Mouse (Mus musculus): ENCODE measurements around the gene Muc3. TPM values are rescaled to one million over a fixed set of nuclear protein-coding genes. Genes with fewer than 3 reads are reported as not detected.

Muc3 gene
- total and polyA plus RNA-seq, 3 experiments: not detected

- TF ChIP-seq MYC (IDR thresholded peaks at IDR 0.05; ENCODE audit: low read depth, low read length) (no peak), MAZ (IDR thresholded peaks at IDR 0.05; ENCODE audit: low read depth, low read length) (peak; percentile 87), MAX (IDR thresholded peaks at IDR 0.05; ENCODE audit: low read length) (no peak), MYB (IDR thresholded peaks at IDR 0.05; ENCODE audit: low read depth, low read length) (peak; percentile 92), ZKSCAN1 (IDR thresholded peaks at IDR 0.05; ENCODE audit: low read depth, low read length) (no peak), USF1 (IDR thresholded peaks at IDR 0.05; ENCODE audit: low read depth, low read length) (no peak), ETS1 (IDR thresholded peaks at IDR 0.05; ENCODE audit: low read depth, low read length) (peak; percentile 76; the same call in 1 of the 2 replicates), RAD21 (IDR thresholded peaks at IDR 0.05; ENCODE audit: low read depth, low read length) (no peak), HCFC1 (IDR thresholded peaks at IDR 0.05; ENCODE audit: low read depth, low read length) (no peak), NELFE (IDR thresholded peaks at IDR 0.05; ENCODE audit: low read depth, low read length) (peak; percentile 26; the same call in 1 of the 2 replicates), TCF12 (IDR thresholded peaks at IDR 0.05; ENCODE audit: low read depth, low read length) (peak; percentile 85), ZMIZ1 (IDR thresholded peaks at IDR 0.05; ENCODE audit: low read depth, low read length) (0 out of 2 replicates have a peak, but pooled peaks have one; percentile 39), SIN3A (IDR thresholded peaks at IDR 0.05; ENCODE audit: low read length) (peak; percentile 43; the same call in 1 of the 2 replicates), TBP (IDR thresholded peaks at IDR 0.05; ENCODE audit: low read depth, low read length) (peak; percentile 43; the same call in 1 of the 2 replicates), EP300 (IDR thresholded peaks at IDR 0.05; ENCODE audit: low read depth in 1 of 2, low read length in 2 of 2) (peak; percentile 85 to 98), TAL1 (IDR thresholded peaks at IDR 0.05; ENCODE audit: low read length) (peak; percentile 48), SMC3 (IDR thresholded peaks at IDR 0.05; ENCODE audit: low read depth, low read length) (0 out of 2 replicates have a peak, but pooled peaks have one; percentile 6), ZNF384 (IDR thresholded peaks at IDR 0.05; ENCODE audit: low read depth, low read length) (no peak), GABPA (IDR thresholded peaks at IDR 0.05; ENCODE audit: low read depth, low read length) (no peak), KAT2A (conservative IDR thresholded peaks at IDR 0.05; ENCODE audit: low read depth, low read length) (no peak), JUND (IDR thresholded peaks at IDR 0.05; ENCODE audit: low read depth, low read length) (no peak), GATA1 (IDR thresholded peaks at IDR 0.05; ENCODE audit: low read depth, low read length) (peak; percentile 42), POLR2A (IDR thresholded peaks at IDR 0.05; ENCODE audit: control insufficient read depth in 1 of 2, insufficient read depth in 1 of 2, low read depth in 1 of 2, low read length in 2 of 2, poor library complexity in 1 of 2) (peak; percentile 21 to 45; a peak in 1 of 4 replicates), E2F4 (IDR thresholded peaks at IDR 0.05; ENCODE audit: borderline replicate concordance, low read depth, low read length) (no peak), POLR2AphosphoS2 (IDR thresholded peaks at IDR 0.05; ENCODE audit: low read length) (no peak)
These were observed 64.1 kb downstream of the Muc3 start (continued) for GRCm38 (mm10) chr5:137085021-137085420.

Other genes with a start within 250 kb of the Muc3 start
- gene Ift22, start 241.2 kb downstream of the Muc3 start, total RNA-seq (2012; rRNA removed): 15.6 and 19.8 TPM in 2 replicates
- gene Ift22, start 241.2 kb downstream of the Muc3 start, polyA plus RNA-seq (2012; ENCODE audit: insufficient read depth in 1 of 2, insufficient read length in 2 of 2, low read depth in 1 of 2, low replicate concordance in 2 of 2, missing spikeins in 1 of 2): 10 to 100 TPM in 1 of 2 experiments, not detected in 1; 78.1 TPM
- gene Fis1, start 196.0 kb downstream of the Muc3 start, total RNA-seq (2012; rRNA removed): 151 and 164 TPM in 2 replicates
- 100 to 1,000 TPM in 1 of 2 experiments, not detected in 1; 184 TPM for gene Fis1, start 196.0 kb downstream of the Muc3 start, polyA plus RNA-seq (2012; ENCODE audit: insufficient read depth in 1 of 2, insufficient read length in 2 of 2, low read depth in 1 of 2, low replicate concordance in 2 of 2, missing spikeins in 1 of 2)
- 1.0 and 1.2 TPM in 2 replicates for gene Cldn15, start 182.7 kb downstream of the Muc3 start, total RNA-seq (2012; rRNA removed)
- gene Cldn15, start 182.7 kb downstream of the Muc3 start, polyA plus RNA-seq (2012; ENCODE audit: insufficient read depth in 1 of 2, insufficient read length in 2 of 2, low read depth in 1 of 2, low replicate concordance in 2 of 2, missing spikeins in 1 of 2): 1 to 10 TPM in 1 of 2 experiments, not detected in 1; 2.1 TPM
- gene Plod3, start 162.3 kb downstream of the Muc3 start, total RNA-seq (2012; rRNA removed): 47.3 and 56.0 TPM in 2 replicates
- gene Plod3, start 162.3 kb downstream of the Muc3 start, polyA plus RNA-seq (2012; ENCODE audit: insufficient read depth in 1 of 2, insufficient read length in 2 of 2, low read depth in 1 of 2, low replicate concordance in 2 of 2, missing spikeins in 1 of 2): 10 to 100 TPM in 1 of 2 experiments, not detected in 1; 62.8 TPM
- gene Znhit1, start 161.3 kb downstream of the Muc3 start, total RNA-seq (2012; rRNA removed): 51.8 and 56.6 TPM in 2 replicates
- 100 to 1,000 TPM in 1 of 2 experiments, not detected in 1; 123 TPM for gene Znhit1, start 161.3 kb downstream of the Muc3 start, polyA plus RNA-seq (2012; ENCODE audit: insufficient read depth in 1 of 2, insufficient read length in 2 of 2, low read depth in 1 of 2, low replicate concordance in 2 of 2, missing spikeins in 1 of 2)
- gene Vgf, start 122.9 kb downstream of the Muc3 start, total RNA-seq (2012; rRNA removed): 0.42 and 0.52 TPM in 2 replicates
- 1 to 10 TPM in 1 of 2 experiments, not detected in 1; 1.4 TPM for gene Vgf, start 122.9 kb downstream of the Muc3 start, polyA plus RNA-seq (2012; ENCODE audit: insufficient read depth in 1 of 2, insufficient read length in 2 of 2, low read depth in 1 of 2, low replicate concordance in 2 of 2, missing spikeins in 1 of 2)
- gene Ap1s1, start 103.2 kb downstream of the Muc3 start, total RNA-seq (2012; rRNA removed): 137 and 154 TPM in 2 replicates
- gene Ap1s1, start 103.2 kb downstream of the Muc3 start, polyA plus RNA-seq (2012; ENCODE audit: insufficient read depth in 1 of 2, insufficient read length in 2 of 2, low read depth in 1 of 2, low replicate concordance in 2 of 2, missing spikeins in 1 of 2): 100 to 1,000 TPM; 211 to 218 TPM
- 0.04 and 0.13 TPM in 2 replicates for gene Serpine1, start 77.1 kb downstream of the Muc3 start, total RNA-seq (2012; rRNA removed)
- gene Serpine1, start 77.1 kb downstream of the Muc3 start, polyA plus RNA-seq (2012; ENCODE audit: insufficient read depth in 1 of 2, insufficient read length in 2 of 2, low read depth in 1 of 2, low replicate concordance in 2 of 2, missing spikeins in 1 of 2): under 1 TPM in 1 of 2 experiments, not detected in 1; 0.11 TPM
- 19.7 and 21.8 TPM in 2 replicates for gene Trim56, start 33.1 kb downstream of the Muc3 start, total RNA-seq (2012; rRNA removed)
- gene Trim56, start 33.1 kb downstream of the Muc3 start, polyA plus RNA-seq (2012; ENCODE audit: insufficient read depth in 1 of 2, insufficient read length in 2 of 2, low read depth in 1 of 2, low replicate concordance in 2 of 2, missing spikeins in 1 of 2): 10 to 100 TPM; 22.8 to 75.8 TPM
- 12.7 and 16.1 TPM in 2 replicates for gene Muc3a, start 63.1 kb upstream of the Muc3 start, total RNA-seq (2012; rRNA removed)
- 10 to 100 TPM in 1 of 2 experiments, not detected in 1; 16.9 TPM for gene Muc3a, start 63.1 kb upstream of the Muc3 start, polyA plus RNA-seq (2012; ENCODE audit: insufficient read depth in 1 of 2, insufficient read length in 2 of 2, low read depth in 1 of 2, low replicate concordance in 2 of 2, missing spikeins in 1 of 2)
- 3.4 and 7.0 TPM in 2 replicates for gene Ache, start 138.2 kb upstream of the Muc3 start, total RNA-seq (2012; rRNA removed)
- 10 to 100 TPM in 1 of 2 experiments, not detected in 1; 16.8 TPM for gene Ache, start 138.2 kb upstream of the Muc3 start, polyA plus RNA-seq (2012; ENCODE audit: insufficient read depth in 1 of 2, insufficient read length in 2 of 2, low read depth in 1 of 2, low replicate concordance in 2 of 2, missing spikeins in 1 of 2)
- gene Ufsp1, start 145.3 kb upstream of the Muc3 start, total RNA-seq (2012; rRNA removed): 4.7 and 6.9 TPM in 2 replicates
- gene Ufsp1, start 145.3 kb upstream of the Muc3 start, polyA plus RNA-seq (2012; ENCODE audit: insufficient read depth in 1 of 2, insufficient read length in 2 of 2, low read depth in 1 of 2, low replicate concordance in 2 of 2, missing spikeins in 1 of 2): 10 to 100 TPM in 1 of 2 experiments, not detected in 1; 16.1 TPM
- 235 and 291 TPM in 2 replicates for gene Srrt, start 158.4 kb upstream of the Muc3 start, total RNA-seq (2012; rRNA removed)
- 100 to 1,000 TPM in 1 of 2 experiments, not detected in 1; 454 TPM for gene Srrt, start 158.4 kb upstream of the Muc3 start, polyA plus RNA-seq (2012; ENCODE audit: insufficient read depth in 1 of 2, insufficient read length in 2 of 2, low read depth in 1 of 2, low replicate concordance in 2 of 2, missing spikeins in 1 of 2)
- 0.46 and 0.58 TPM in 2 replicates for gene Trip6, start 165.1 kb upstream of the Muc3 start, total RNA-seq (2012; rRNA removed)
- gene Trip6, start 165.1 kb upstream of the Muc3 start, polyA plus RNA-seq (2012; ENCODE audit: insufficient read depth in 1 of 2, insufficient read length in 2 of 2, low read depth in 1 of 2, low replicate concordance in 2 of 2, missing spikeins in 1 of 2): 1 to 10 TPM in 1 of 2 experiments, not detected in 1; 2.1 TPM
- 7.1 and 8.8 TPM in 2 replicates for gene Slc12a9, start 184.3 kb upstream of the Muc3 start, total RNA-seq (2012; rRNA removed)
- gene Slc12a9, start 184.3 kb upstream of the Muc3 start, polyA plus RNA-seq (2012; ENCODE audit: insufficient read depth in 1 of 2, insufficient read length in 2 of 2, low read depth in 1 of 2, low replicate concordance in 2 of 2, missing spikeins in 1 of 2): 10 to 100 TPM in 1 of 2 experiments, not detected in 1; 12.1 TPM
- gene Ephb4, start 200.8 kb upstream of the Muc3 start, total RNA-seq (2012; rRNA removed): 0.07 and 0.12 TPM in 2 replicates
- gene Ephb4, start 200.8 kb upstream of the Muc3 start, polyA plus RNA-seq (2012; ENCODE audit: insufficient read depth in 1 of 2, insufficient read length in 2 of 2, low read depth in 1 of 2, low replicate concordance in 2 of 2, missing spikeins in 1 of 2): under 1 TPM in 1 of 2 experiments, not detected in 1; 0.08 TPM

Measured in MEL (cell line).